Mouse (Mus musculus) MEL (cell line): ENCODE results near the gene Atxn7l1.

Experiments used
- KAT2A ChIP-seq: conservative IDR thresholded peaks from 2 replicates; pipeline ENCODE4 v1.6.1; 2012; ENCODE audit warnings: low read depth, low read length, improper control_type of control experiment, inconsistent platforms
- MEF2A ChIP-seq: IDR thresholded peaks from 2 replicates; pipeline ENCODE4 v1.6.1; 2014; ENCODE audit warnings: low read depth, mild to moderate bottlenecking, inconsistent platforms, low read length, improper control_type of control experiment; ENCODE audit not compliant: poor library complexity, insufficient replicate concordance, severe bottlenecking; ENCODE audit errors: extremely low read depth
- TAL1 ChIP-seq: IDR thresholded peaks from 2 replicates; pipeline ENCODE4 v1.6.1; 2012; ENCODE audit warnings: mild to moderate bottlenecking, inconsistent platforms, low read length, moderate library complexity, mixed read lengths

GRCm38 (mm10) chr12:33144456-33144855 lies 3.0 kb upstream of the Atxn7l1 start:
- TF ChIP-seq MEF2A (no peak), TAL1 (no peak), KAT2A (no peak)
